Mouse (Mus musculus): ENCODE results near the gene Ripor2.

The Ripor2 gene

GRCm38 (mm10) chr13:24712581-24713130, 130.7 kb downstream of the Ripor2 start:
- DNase-seq (ENCODE audit: low read depth, low spot score) = no peak

GRCm38 (mm10) chr13:24713434-24714000, 131.5 kb downstream of the Ripor2 start:
- DNase-seq (ENCODE audit: low read depth, low spot score) = peak; percentile 83

- DNase-seq (ENCODE audit: low read depth, low spot score) = no peak
Observed at GRCm38 (mm10) chr13:24714360-24714885, 132.4 kb downstream of the Ripor2 start.

- DNase-seq (ENCODE audit: low read depth, low spot score) = no peak
Observed at GRCm38 (mm10) chr13:24715601-24716000, 133.6 kb downstream of the Ripor2 start.

GRCm38 (mm10) chr13:24716441-24716840, 134.5 kb downstream of the Ripor2 start:
- no peak for DNase-seq (ENCODE audit: low read depth, low spot score)

GRCm38 (mm10) chr13:24717677-24718076, 135.7 kb downstream of the Ripor2 start:
- DNase-seq (ENCODE audit: low read depth, low spot score) = no peak

GRCm38 (mm10) chr13:24721502-24721901, 139.5 kb downstream of the Ripor2 start:
- no peak for DNase-seq (ENCODE audit: low read depth, low spot score)

GRCm38 (mm10) chr13:24723699-24724394, 141.9 kb downstream of the Ripor2 start:
- no peak for DNase-seq (ENCODE audit: low read depth, low spot score)

GRCm38 (mm10) chr13:24724395-24724759, 142.4 kb downstream of the Ripor2 start:
- DNase-seq (ENCODE audit: low read depth, low spot score) = no peak

GRCm38 (mm10) chr13:24729128-24729527, 147.1 kb downstream of the Ripor2 start:
- DNase-seq (ENCODE audit: low read depth, low spot score) = no peak

- no peak for DNase-seq (ENCODE audit: low read depth, low spot score)
Observed at GRCm38 (mm10) chr13:24734502-24734901, 152.5 kb downstream of the Ripor2 start.

GRCm38 (mm10) chr13:24735608-24736131, 153.7 kb downstream of the Ripor2 start:
- DNase-seq (ENCODE audit: low read depth, low spot score) = no peak

- no peak for DNase-seq (ENCODE audit: low read depth, low spot score)
Observed at GRCm38 (mm10) chr13:24741028-24741427, 159.0 kb downstream of the Ripor2 start, which contains the start of gene Armh2. Armh2 (plus strand) TSS chr13:24741232.

GRCm38 (mm10) chr13:24747823-24748222, 165.8 kb downstream of the Ripor2 start:
- no peak for DNase-seq (ENCODE audit: low read depth, low spot score)

- DNase-seq (ENCODE audit: low read depth, low spot score) = no peak
Observed at GRCm38 (mm10) chr13:24750807-24751206, 168.8 kb downstream of the Ripor2 start.

GRCm38 (mm10) chr13:24751396-24751795, 169.4 kb downstream of the Ripor2 start:
- no peak for DNase-seq (ENCODE audit: low read depth, low spot score)

GRCm38 (mm10) chr13:24756756-24757155, 174.8 kb downstream of the Ripor2 start:
- no peak for DNase-seq (ENCODE audit: low read depth, low spot score)

- DNase-seq (ENCODE audit: low read depth, low spot score) = no peak
Observed at GRCm38 (mm10) chr13:24757820-24758564, 176.0 kb downstream of the Ripor2 start.

- DNase-seq (ENCODE audit: low read depth, low spot score) = no peak
Observed at GRCm38 (mm10) chr13:24759451-24759850, 177.5 kb downstream of the Ripor2 start.

GRCm38 (mm10) chr13:24760351-24760870, 178.4 kb downstream of the Ripor2 start:
- no peak for DNase-seq (ENCODE audit: low read depth, low spot score)

GRCm38 (mm10) chr13:24761083-24761402, 179.1 kb downstream of the Ripor2 start:
- no peak for DNase-seq (ENCODE audit: low read depth, low spot score)
